Mouse (Mus musculus): Measurements from ENCODE around the gene Clic6.

DNA sequence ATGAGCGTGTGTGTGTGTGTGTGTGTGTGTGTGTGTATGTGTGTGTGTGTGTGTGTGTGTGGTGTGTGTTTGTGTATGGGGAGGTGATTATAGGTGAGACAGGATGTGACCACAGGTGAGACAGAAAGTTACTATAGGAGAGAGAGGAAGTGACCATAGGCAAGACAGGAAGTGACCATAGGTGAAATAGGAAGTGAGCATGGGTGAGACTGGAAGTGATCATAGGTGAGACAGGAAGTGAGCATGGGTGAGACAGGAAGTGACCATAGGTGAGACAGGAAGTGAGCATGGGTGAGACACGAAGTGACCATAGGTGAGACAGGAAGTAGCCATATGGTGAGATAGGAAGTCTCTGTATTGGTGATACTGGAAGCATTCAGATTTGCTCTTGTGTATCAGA lies 49.7 kb downstream of the Clic6 start:
- TF ChIP-seq CTCF (conservative IDR thresholded peaks at IDR 0.05; ENCODE audit: low read length), result no peak
- TF ChIP-seq POU5F1 (IDR thresholded peaks at IDR 0.05; ENCODE audit: borderline replicate concordance, low read length), result no peak
- no peak for TF ChIP-seq NANOG (IDR thresholded peaks at IDR 0.05; ENCODE audit: borderline replicate concordance, low read length)
